Mouse (Mus musculus) T-helper 2 cell (primary cell): ENCODE measurements around the gene Thoc6.

ENCODE experiments used
- in situ Hi-C: fragments of 300-600 bp; cut with MboI, MseI; formaldehyde crosslinking; loops from one replicate; pipeline ENCODE4 v1.15.1; 2025; ENCODE audit warnings: high pct_unique_total_duplicates

Gene Thoc6

GRCm38 (mm10) chr17:23673424-23674073, at the start of gene Thoc6, which contains the start of gene Hcfc1r1:
Thoc6 (minus strand) TSS chr17:23673882.
Hcfc1r1 (plus strand) TSS chr17:23673596.
- in situ Hi-C loops: loop anchor here (5.0 kb wide), 1 partner anchor 34 kb away; no protein-coding TSS in a partner anchor

- in situ Hi-C loops: no loop called here
Measured at GRCm38 (mm10) chr17:23722376-23723125, 48.9 kb upstream of the Thoc6 start, which contains the start of gene 1520401A03Rik. 1520401A03Rik (minus strand) TSS chr17:23722783.

GRCm38 (mm10) chr17:23721886-23722285, 48.2 kb upstream of the Thoc6 start:
- in situ Hi-C loops: no loop called here

- in situ Hi-C loops: no loop called here
Measured at GRCm38 (mm10) chr17:23719455-23719854, 45.8 kb upstream of the Thoc6 start.

GRCm38 (mm10) chr17:23717003-23717402, 43.3 kb upstream of the Thoc6 start:
- in situ Hi-C loops: no loop called here

- in situ Hi-C loops: loop anchor here (5.0 kb wide), 1 partner anchor 34 kb away; the partner anchor contains the start of genes Hcfc1r1 and Thoc6
Measured at GRCm38 (mm10) chr17:23706212-23706611, 32.5 kb upstream of the Thoc6 start.

- in situ Hi-C loops: loop anchor here (5.0 kb wide), 1 partner anchor 33 kb away; the partner anchor contains the start of genes Hcfc1r1 and Thoc6
Measured at GRCm38 (mm10) chr17:23705525-23706104, 31.9 kb upstream of the Thoc6 start.

GRCm38 (mm10) chr17:23704741-23705140, 31.1 kb upstream of the Thoc6 start:
- in situ Hi-C loops: loop anchor here (5.0 kb wide), 2 partner anchors 32 to 67 kb away; partner anchors contain the start of genes Hcfc1r1 and Thoc6

- in situ Hi-C loops: loop anchor here (5.0 kb wide), 1 partner anchor 66 kb away; no protein-coding TSS in a partner anchor
Measured at GRCm38 (mm10) chr17:23703301-23703700, 29.6 kb upstream of the Thoc6 start.

- in situ Hi-C loops: loop anchor here (5.0 kb wide), 1 partner anchor 63 kb away; no protein-coding TSS in a partner anchor
Measured at GRCm38 (mm10) chr17:23700079-23700478, 26.4 kb upstream of the Thoc6 start.

- in situ Hi-C loops: loop anchor here (5.0 kb wide), 1 partner anchor 62 kb away; no protein-coding TSS in a partner anchor
Measured at GRCm38 (mm10) chr17:23699131-23700077, 25.7 kb upstream of the Thoc6 start.

GRCm38 (mm10) chr17:23695801-23696200, 22.1 kb upstream of the Thoc6 start:
- in situ Hi-C loops: no loop called here

- in situ Hi-C loops: no loop called here
Measured at GRCm38 (mm10) chr17:23694491-23694890, 20.8 kb upstream of the Thoc6 start.

- in situ Hi-C loops: no loop called here
Measured at GRCm38 (mm10) chr17:23683856-23684672, 10.4 kb upstream of the Thoc6 start, which contains the start of gene Cldn9. Cldn9 (minus strand) TSS chr17:23684026.

- in situ Hi-C loops: no loop called here
Measured at GRCm38 (mm10) chr17:23683226-23683625, 9.5 kb upstream of the Thoc6 start.

GRCm38 (mm10) chr17:23682530-23682929, 8.8 kb upstream of the Thoc6 start:
- in situ Hi-C loops: no loop called here

- in situ Hi-C loops: no loop called here
Measured at GRCm38 (mm10) chr17:23682092-23682491, 8.4 kb upstream of the Thoc6 start.

- in situ Hi-C loops: no loop called here
Measured at GRCm38 (mm10) chr17:23681086-23681485, 7.4 kb upstream of the Thoc6 start.

- in situ Hi-C loops: no loop called here
Measured at GRCm38 (mm10) chr17:23680336-23680735, 6.7 kb upstream of the Thoc6 start.
